Mouse (Mus musculus): ENCODE results near the gene Sez6l2. TPM values are rescaled to one million over a fixed set of nuclear protein-coding genes. Genes with fewer than 3 reads are reported as not detected.

Sez6l2 gene
- polyA plus RNA-seq, 2 experiments, result 0.19 TPM; not detected in 1

- no peak overlapping the region for H3K4me3 ChIP-seq (ENCODE audit: insufficient read depth in 1 of 2, low read depth in 2 of 2, low read length in 2 of 2)
- no peaks in the 10 kb centered on the region; a peak in 1 of 4 replicates for H3K4me1 ChIP-seq (replicated peaks; ENCODE audit: control insufficient read depth in 2 of 2, insufficient read depth in 2 of 2, low read length in 1 of 2)
- H3K9ac ChIP-seq (replicated peaks), result no peak overlapping the region
- no peaks in the 10 kb centered on the region for H3K36me3 ChIP-seq (replicated peaks; ENCODE audit: control insufficient read depth, insufficient read depth, low read depth)
- 66% methylated on average over 10 of the region's 10 CpGs for WGBS (ENCODE audit: insufficient replicate concordance)
- H3K27ac ChIP-seq, result no peak overlapping the region
- H3K27me3 ChIP-seq (ENCODE audit: control insufficient read depth, insufficient read depth, low read length), result peaks cover 18% of the 10 kb centered on the region
- H3K4me2 ChIP-seq (ENCODE audit: low read depth), result no peak overlapping the region
- no peaks in the 10 kb centered on the region for H3K9me3 ChIP-seq (ENCODE audit: control insufficient read depth, low read length)
- no peak for TF ChIP-seq CTCF (IDR thresholded peaks at IDR 0.05; ENCODE audit: low read depth)
- TF ChIP-seq EP300 (IDR thresholded peaks at IDR 0.05; ENCODE audit: low read depth), result no peak
- DNase-seq (ENCODE audit: low read depth in 3 of 3, low spot score in 3 of 3) (no peak), ATAC-seq (ENCODE audit: insufficient read depth) (no peak)
Measured at GRCm38 (mm10) chr7:126948626-126949025, 1.7 kb upstream of the Sez6l2 start.

- peak within 1 kb of the TSS in 1 of 2 experiments; percentile 44; a peak in 3 of 4 replicates for H3K4me3 ChIP-seq (ENCODE audit: insufficient read depth in 1 of 2, low read depth in 2 of 2, low read length in 2 of 2)
- no peak for ATAC-seq (ENCODE audit: insufficient read depth)
- 0 out of 2 replicates have a peak within 1 kb of the TSS, but pooled peaks have one; percentile 18 for H3K9ac ChIP-seq (replicated peaks)
- H3K4me2 ChIP-seq (ENCODE audit: low read depth), result peak within 1 kb of the TSS; percentile 76
- H3K27me3 ChIP-seq (ENCODE audit: control insufficient read depth, insufficient read depth, low read length), result peaks cover 18% of the 10 kb centered on the region
- no peaks in the 10 kb centered on the region; a peak in 1 of 4 replicates for H3K4me1 ChIP-seq (replicated peaks; ENCODE audit: control insufficient read depth in 2 of 2, insufficient read depth in 2 of 2, low read length in 1 of 2)
- no peaks in the 10 kb centered on the region for H3K36me3 ChIP-seq (replicated peaks; ENCODE audit: control insufficient read depth, insufficient read depth, low read depth)
- H3K27ac ChIP-seq, result no peak within 1 kb of the TSS
- DNase-seq (ENCODE audit: low read depth in 3 of 3, low spot score in 3 of 3), result no peak
- no peaks in the 10 kb centered on the region for H3K9me3 ChIP-seq (ENCODE audit: control insufficient read depth, low read length)
- WGBS (ENCODE audit: insufficient replicate concordance), result 2% methylated on average over 21 of the region's 21 CpGs
- TF ChIP-seq CTCF (IDR thresholded peaks at IDR 0.05; ENCODE audit: low read depth) (no peak), EP300 (IDR thresholded peaks at IDR 0.05; ENCODE audit: low read depth) (no peak)
Measured at GRCm38 (mm10) chr7:126949403-126949792, 965 bp upstream of the Sez6l2 start, which contains the start of gene Asphd1. TSS of gene Asphd1 (minus strand) at chr7:126949582.

- H3K4me2 ChIP-seq (ENCODE audit: low read depth), result no peak overlapping the region
- no peak for TF ChIP-seq EP300 (IDR thresholded peaks at IDR 0.05; ENCODE audit: low read depth)
- TF ChIP-seq CTCF (IDR thresholded peaks at IDR 0.05; ENCODE audit: low read depth), result no peak
- H3K4me1 ChIP-seq (replicated peaks; ENCODE audit: control insufficient read depth in 2 of 2, insufficient read depth in 2 of 2, low read length in 1 of 2), result no peaks in the 10 kb centered on the region; a peak in 1 of 4 replicates
- no peaks in the 10 kb centered on the region for H3K36me3 ChIP-seq (replicated peaks; ENCODE audit: control insufficient read depth, insufficient read depth, low read depth)
- H3K4me3 ChIP-seq (ENCODE audit: insufficient read depth in 1 of 2, low read depth in 2 of 2, low read length in 2 of 2), result no peak overlapping the region
- 10% methylated on average over 26 of the region's 26 CpGs for WGBS (ENCODE audit: insufficient replicate concordance)
- H3K9ac ChIP-seq (replicated peaks), result no peak overlapping the region
- DNase-seq (ENCODE audit: low read depth in 3 of 3, low spot score in 3 of 3) (no peak), ATAC-seq (ENCODE audit: insufficient read depth) (no peak)
- peaks cover 18% of the 10 kb centered on the region for H3K27me3 ChIP-seq (ENCODE audit: control insufficient read depth, insufficient read depth, low read length)
- H3K27ac ChIP-seq, result no peak overlapping the region
- H3K9me3 ChIP-seq (ENCODE audit: control insufficient read depth, low read length), result no peaks in the 10 kb centered on the region
Measured at GRCm38 (mm10) chr7:126950647-126951615, 568 bp downstream of the Sez6l2 start.

- no peaks in the 10 kb centered on the region for H3K9me3 ChIP-seq (ENCODE audit: control insufficient read depth, low read length)
- peaks cover 18% of the 10 kb centered on the region for H3K27me3 ChIP-seq (ENCODE audit: control insufficient read depth, insufficient read depth, low read length)
- 19% methylated on average over 4 of the region's 4 CpGs for WGBS (ENCODE audit: insufficient replicate concordance)
- H3K9ac ChIP-seq (replicated peaks), result no peak overlapping the region
- TF ChIP-seq EP300 (IDR thresholded peaks at IDR 0.05; ENCODE audit: low read depth) (no peak), CTCF (IDR thresholded peaks at IDR 0.05; ENCODE audit: low read depth) (no peak)
- no peak for DNase-seq (ENCODE audit: low read depth in 3 of 3, low spot score in 3 of 3)
- H3K4me3 ChIP-seq (ENCODE audit: insufficient read depth in 1 of 2, low read depth in 2 of 2, low read length in 2 of 2), result no peak overlapping the region
- no peak for ATAC-seq (ENCODE audit: insufficient read depth)
- no peak overlapping the region for H3K4me2 ChIP-seq (ENCODE audit: low read depth)
- H3K27ac ChIP-seq, result no peak overlapping the region
- H3K4me1 ChIP-seq (replicated peaks; ENCODE audit: control insufficient read depth in 2 of 2, insufficient read depth in 2 of 2, low read length in 1 of 2), result no peaks in the 10 kb centered on the region; a peak in 1 of 4 replicates
- H3K36me3 ChIP-seq (replicated peaks; ENCODE audit: control insufficient read depth, insufficient read depth, low read depth), result no peaks in the 10 kb centered on the region
Measured at GRCm38 (mm10) chr7:126951741-126952140, 1.4 kb downstream of the Sez6l2 start.

GRCm38 (mm10) chr7:126952646-126953045 lies 2.3 kb downstream of the Sez6l2 start:
- Histone ChIP-seq H3K36me3 (replicated peaks; ENCODE audit: control insufficient read depth, insufficient read depth, low read depth) (no peaks in the 10 kb centered on the region), H3K27ac (no peak overlapping the region), H3K4me1 (replicated peaks; ENCODE audit: control insufficient read depth in 2 of 2, insufficient read depth in 2 of 2, low read length in 1 of 2) (no peaks in the 10 kb centered on the region; a peak in 1 of 4 replicates), H3K27me3 (ENCODE audit: control insufficient read depth, insufficient read depth, low read length) (peaks cover 18% of the 10 kb centered on the region), H3K9me3 (ENCODE audit: control insufficient read depth, low read length) (no peaks in the 10 kb centered on the region), H3K9ac (replicated peaks) (no peak overlapping the region), H3K4me2 (ENCODE audit: low read depth) (no peak overlapping the region), H3K4me3 (ENCODE audit: insufficient read depth in 1 of 2, low read depth in 2 of 2, low read length in 2 of 2) (no peak overlapping the region)
- no peak for DNase-seq (ENCODE audit: low read depth in 3 of 3, low spot score in 3 of 3)
- TF ChIP-seq CTCF (IDR thresholded peaks at IDR 0.05; ENCODE audit: low read depth) (no peak), EP300 (IDR thresholded peaks at IDR 0.05; ENCODE audit: low read depth) (no peak)
- 2% methylated on average over 8 of the region's 8 CpGs for WGBS (ENCODE audit: insufficient replicate concordance)
- no peak for ATAC-seq (ENCODE audit: insufficient read depth)

All from liver, embryonic 14.5 days (tissue).